Mouse (Mus musculus) adrenal gland, postnatal 25 days (tissue): ENCODE results near the gene Olfr1511. TPM values are rescaled to one million over a fixed set of nuclear protein-coding genes. Genes with fewer than 3 reads are reported as not detected.
"Not testable (repeated sequence)": the region's sequence is repeated elsewhere in the genome, so short reads cannot be mapped to it uniquely, and the experiment has no call there.

Source experiments
- DNase-seq: peaks from one replicate; pipeline ENCODE4 v3.0.0; 2021; ENCODE audit warnings: mixed read lengths
- long read RNA-seq: library from polyadenylated mRNA; stranded (forward); transcript quantifications from one replicate; pipeline ENCODE4 v2.0.0, GENCODE M21; 2021
- total RNA-seq: library from RNA; stranded (reverse); gene quantifications from 2 replicates; pipeline ENCODE4 v1.2.3, GENCODE M21; 2021

The Olfr1511 gene
- not detected in 2 replicates for total RNA-seq
- long read RNA-seq: 0 reads

GRCm38 (mm10) chr14:52397279-52397678 lies at the start of gene Olfr1511:
TSS of gene Olfr1511 (minus strand) at chr14:52397379.
- no peak for DNase-seq

GRCm38 (mm10) chr14:52442690-52443089 lies 45.5 kb upstream of the Olfr1511 start, which contains the start of gene Olfr1509:
TSS of gene Olfr1509 (plus strand) at chr14:52442990.
- no peak for DNase-seq

- no peak for DNase-seq
These were observed 30.5 kb upstream of the Olfr1511 start for GRCm38 (mm10) chr14:52427686-52428085.

- DNase-seq: no peak
These were observed 17.1 kb upstream of the Olfr1511 start, which contains the start of gene Olfr1510 for GRCm38 (mm10) chr14:52414273-52414672. TSS of gene Olfr1510 (minus strand) at chr14:52414373.

GRCm38 (mm10) chr14:52410142-52410919 lies 13.2 kb upstream of the Olfr1511 start:
- DNase-seq: not testable (repeated sequence)

- not testable (repeated sequence) for DNase-seq
These were observed 6.9 kb downstream of the Olfr1511 start for GRCm38 (mm10) chr14:52390084-52390848.

- no peak for DNase-seq
These were observed 18.1 kb downstream of the Olfr1511 start, which contains the start of gene Olfr1512 for GRCm38 (mm10) chr14:52379068-52379467. TSS of gene Olfr1512 (minus strand) at chr14:52379168.

GRCm38 (mm10) chr14:52368741-52369140 lies 28.4 kb downstream of the Olfr1511 start:
- DNase-seq: no peak

- no peak for DNase-seq
These were observed 40.9 kb downstream of the Olfr1511 start, which contains the start of gene Olfr1513 for GRCm38 (mm10) chr14:52356308-52356707. TSS of gene Olfr1513 (minus strand) at chr14:52356408.

Other genes starting within 250 kb of the Olfr1511 start
- gene Supt16, start 200.0 kb downstream of the Olfr1511 start, total RNA-seq: 60.0 and 61.3 TPM in 2 replicates
- 104 and 109 TPM in 2 replicates for gene Chd8, start 139.6 kb downstream of the Olfr1511 start, total RNA-seq
- 39.7 and 51.3 TPM in 2 replicates for gene Tox4, start 118.2 kb downstream of the Olfr1511 start, total RNA-seq
- 35.7 and 37.8 TPM in 2 replicates for gene Rab2b, start 117.8 kb downstream of the Olfr1511 start, total RNA-seq
- 54.4 and 64.8 TPM in 2 replicates for gene Mettl3, start 92.3 kb downstream of the Olfr1511 start, total RNA-seq
- gene Sall2, start 68.6 kb downstream of the Olfr1511 start, total RNA-seq: 8.7 and 9.5 TPM in 2 replicates
- not detected in 2 replicates for gene Olfr1513, start 41.0 kb downstream of the Olfr1511 start, total RNA-seq
- gene Olfr1512, start 18.2 kb downstream of the Olfr1511 start, total RNA-seq: not detected in 2 replicates
- not detected in 2 replicates for gene Olfr1510, start 17.0 kb upstream of the Olfr1511 start, total RNA-seq
- gene Olfr1509, start 45.6 kb upstream of the Olfr1511 start, total RNA-seq: not detected in 2 replicates
- not detected in 2 replicates for gene Olfr1508, start 70.1 kb upstream of the Olfr1511 start, total RNA-seq
- not detected in 2 replicates for gene Olfr1507, start 98.4 kb upstream of the Olfr1511 start, total RNA-seq